Mouse (Mus musculus): ENCODE results near the gene Sgsm2.

GRCm38 (mm10) chr11:74874630-74875029 is 22.2 kb downstream of the Sgsm2 start:
- no peak for TF ChIP-seq CTCF (IDR thresholded peaks at IDR 0.05; ENCODE audit: low read depth)
- no peak for TF ChIP-seq EP300 (IDR thresholded peaks at IDR 0.05; ENCODE audit: low read depth)

All from liver, postnatal 0 days (tissue).